Mouse (Mus musculus): Measurements from ENCODE around the gene Znrf3. TPM values are rescaled to one million over a fixed set of nuclear protein-coding genes. Genes with fewer than 3 reads are reported as not detected.
A peak's percentile ranks its signal among the peaks of the same experiment; 100 is the strongest.

Gene Znrf3
- polyA plus RNA-seq, 1 experiment from 2014 or later: 11.7 TPM

DNA sequence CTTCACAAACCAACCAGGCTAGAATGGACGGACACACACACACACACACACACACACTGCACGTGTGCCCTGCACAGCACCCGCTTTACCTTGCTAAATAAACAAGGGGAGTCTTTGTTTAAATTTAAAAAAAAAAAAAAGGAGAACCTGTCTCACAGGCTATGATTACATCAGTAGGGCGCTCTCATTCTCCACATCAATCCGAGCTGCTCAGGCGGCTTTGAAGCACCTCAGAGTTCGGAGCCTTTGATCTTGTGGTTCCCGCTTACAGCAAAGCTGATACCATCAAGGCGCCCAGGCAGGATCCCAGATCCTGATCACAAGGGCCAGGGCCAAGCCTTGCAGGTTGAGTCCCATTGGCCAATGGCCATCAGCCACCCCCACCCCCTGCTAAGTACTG lies 33.1 kb downstream of the Znrf3 start:
- no peak overlapping the region for H3K27ac ChIP-seq (replicated peaks; ENCODE audit: low read depth, low read length)
- ATAC-seq (replicated peaks; ENCODE audit: insufficient number of reproducible peaks, low FRiP score, low TSS enrichment, low read depth): peak; percentile 74
- no peak overlapping the region for H3K9ac ChIP-seq (replicated peaks; ENCODE audit: low read length)
- H3K9me3 ChIP-seq (replicated peaks; ENCODE audit: control insufficient read depth, low read length): no peaks in the 10 kb centered on the region
- peak; percentile 70 for DNase-seq (ENCODE audit: low spot score)
- WGBS: 18% methylated on average over 9 of the region's 9 CpGs
- H3K4me2 ChIP-seq (ENCODE audit: low read depth, low read length): no peak overlapping the region
- no peaks in the 10 kb centered on the region for H3K36me3 ChIP-seq (replicated peaks; ENCODE audit: control insufficient read depth, insufficient read depth, low read depth, low read length)
- H3K4me3 ChIP-seq (ENCODE audit: low read depth, low read length): no peak overlapping the region
- H3K27me3 ChIP-seq (ENCODE audit: control insufficient read depth, insufficient read depth, low read length): no peaks in the 10 kb centered on the region
- no peaks in the 10 kb centered on the region for H3K4me1 ChIP-seq (ENCODE audit: control insufficient read depth, insufficient read depth, low read length)

DNA sequence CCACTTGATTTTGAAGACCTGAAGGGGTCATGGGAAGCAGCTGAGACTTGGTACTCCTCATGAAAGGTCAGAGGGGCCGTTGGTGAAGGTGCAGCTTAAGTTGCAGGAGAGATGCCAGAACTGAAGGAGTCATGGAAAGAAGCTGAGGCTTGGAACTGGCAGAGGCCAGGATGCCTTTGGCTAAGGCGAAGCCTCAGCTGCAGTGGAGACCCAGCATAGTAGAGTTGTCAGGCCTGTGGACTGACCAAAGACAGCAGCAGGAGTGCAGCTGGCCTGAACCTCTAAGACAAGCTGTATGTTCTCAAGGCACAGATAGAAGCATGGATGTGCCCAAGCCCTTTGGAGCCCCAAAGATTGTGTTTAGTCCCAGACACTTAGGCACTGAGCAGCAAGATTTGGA lies 40.5 kb downstream of the Znrf3 start:
- ATAC-seq (replicated peaks; ENCODE audit: insufficient number of reproducible peaks, low FRiP score, low TSS enrichment, low read depth) (no peak), DNase-seq (ENCODE audit: low spot score) (no peak)
- Histone ChIP-seq H3K4me1 (ENCODE audit: control insufficient read depth, insufficient read depth, low read length) (no peaks in the 10 kb centered on the region), H3K27me3 (ENCODE audit: control insufficient read depth, insufficient read depth, low read length) (no peaks in the 10 kb centered on the region), H3K9me3 (replicated peaks; ENCODE audit: control insufficient read depth, low read length) (no peaks in the 10 kb centered on the region), H3K27ac (replicated peaks; ENCODE audit: low read depth, low read length) (no peak overlapping the region), H3K4me3 (ENCODE audit: low read depth, low read length) (no peak overlapping the region), H3K4me2 (ENCODE audit: low read depth, low read length) (no peak overlapping the region), H3K9ac (replicated peaks; ENCODE audit: low read length) (no peak overlapping the region), H3K36me3 (replicated peaks; ENCODE audit: control insufficient read depth, insufficient read depth, low read depth, low read length) (no peaks in the 10 kb centered on the region)
- 75% methylated on average over 2 of the region's 2 CpGs for WGBS

DNA sequence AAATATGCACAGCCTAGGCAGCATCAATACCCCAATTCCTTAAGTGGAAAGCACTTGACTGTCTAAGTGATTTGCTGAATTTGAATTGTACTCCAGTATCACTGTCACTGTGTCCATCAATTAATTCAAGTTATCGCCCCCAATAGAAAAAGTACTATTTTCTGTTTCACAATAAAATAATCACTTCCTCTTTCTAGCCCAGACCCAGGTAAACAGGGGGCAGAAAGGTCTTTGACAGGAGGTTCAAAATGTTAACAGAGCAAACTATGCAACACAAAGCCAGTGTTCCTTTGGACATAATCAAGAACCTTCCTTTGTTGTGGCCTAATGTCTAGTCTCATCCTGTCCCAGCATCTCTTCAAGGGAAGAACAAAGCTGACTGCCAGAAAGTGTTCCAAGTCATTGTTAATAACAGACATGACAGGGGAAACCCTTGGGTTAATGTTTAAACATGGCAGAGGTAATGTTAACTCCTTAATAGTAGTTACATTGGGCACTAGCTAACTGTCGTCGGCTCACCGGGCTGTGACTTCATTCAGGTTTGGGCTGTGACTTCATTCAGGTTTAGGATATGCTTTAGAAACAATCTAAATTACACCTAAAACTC lies 42.4 kb downstream of the Znrf3 start:
- Histone ChIP-seq H3K36me3 (replicated peaks; ENCODE audit: control insufficient read depth, insufficient read depth, low read depth, low read length) (no peaks in the 10 kb centered on the region), H3K4me1 (ENCODE audit: control insufficient read depth, insufficient read depth, low read length) (no peaks in the 10 kb centered on the region), H3K27ac (replicated peaks; ENCODE audit: low read depth, low read length) (no peak overlapping the region), H3K27me3 (ENCODE audit: control insufficient read depth, insufficient read depth, low read length) (no peaks in the 10 kb centered on the region), H3K4me2 (ENCODE audit: low read depth, low read length) (no peak overlapping the region), H3K4me3 (ENCODE audit: low read depth, low read length) (no peak overlapping the region), H3K9me3 (replicated peaks; ENCODE audit: control insufficient read depth, low read length) (no peaks in the 10 kb centered on the region), H3K9ac (replicated peaks; ENCODE audit: low read length) (no peak overlapping the region)
- DNase-seq (ENCODE audit: low spot score) (no peak), ATAC-seq (replicated peaks; ENCODE audit: insufficient number of reproducible peaks, low FRiP score, low TSS enrichment, low read depth) (no peak)
- 89% methylated on average over 4 of the region's 4 CpGs for WGBS

DNA sequence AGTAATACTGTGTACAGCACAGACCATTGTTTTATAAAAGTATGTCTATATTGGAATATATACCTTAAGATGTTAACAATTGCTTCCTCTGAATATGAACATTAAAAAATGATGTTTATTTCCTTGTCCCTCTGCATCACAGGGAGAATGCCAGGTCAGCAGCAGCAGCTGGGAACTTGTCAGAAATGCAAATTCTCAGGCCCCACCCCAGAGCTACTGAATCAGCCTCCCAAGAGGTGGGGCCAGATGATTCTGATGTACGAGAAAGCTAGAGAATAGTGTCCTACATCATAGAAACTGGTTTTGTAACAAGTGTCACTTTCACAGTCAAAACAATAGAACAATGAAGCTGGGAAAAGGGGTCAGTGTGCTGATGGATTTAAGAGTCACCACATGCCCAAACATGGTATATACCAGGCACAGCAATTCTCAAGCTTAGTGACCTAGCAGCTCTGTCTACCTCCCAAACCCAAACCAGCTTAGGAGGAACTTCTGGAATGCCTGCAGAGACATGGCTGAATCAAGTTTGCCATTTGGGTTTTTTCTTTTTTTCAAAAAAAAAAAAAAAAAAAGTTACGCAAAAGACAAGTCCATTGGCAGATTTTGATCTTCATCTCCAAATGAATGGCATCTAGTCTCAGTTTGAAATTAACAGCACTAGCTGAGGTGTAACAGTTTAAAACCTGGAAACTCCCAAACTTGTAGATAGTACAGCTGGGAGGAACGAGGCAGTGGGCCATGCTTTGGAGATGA lies 46.2 kb downstream of the Znrf3 start:
- H3K36me3 ChIP-seq (replicated peaks; ENCODE audit: control insufficient read depth, insufficient read depth, low read depth, low read length): no peaks in the 10 kb centered on the region

DNA sequence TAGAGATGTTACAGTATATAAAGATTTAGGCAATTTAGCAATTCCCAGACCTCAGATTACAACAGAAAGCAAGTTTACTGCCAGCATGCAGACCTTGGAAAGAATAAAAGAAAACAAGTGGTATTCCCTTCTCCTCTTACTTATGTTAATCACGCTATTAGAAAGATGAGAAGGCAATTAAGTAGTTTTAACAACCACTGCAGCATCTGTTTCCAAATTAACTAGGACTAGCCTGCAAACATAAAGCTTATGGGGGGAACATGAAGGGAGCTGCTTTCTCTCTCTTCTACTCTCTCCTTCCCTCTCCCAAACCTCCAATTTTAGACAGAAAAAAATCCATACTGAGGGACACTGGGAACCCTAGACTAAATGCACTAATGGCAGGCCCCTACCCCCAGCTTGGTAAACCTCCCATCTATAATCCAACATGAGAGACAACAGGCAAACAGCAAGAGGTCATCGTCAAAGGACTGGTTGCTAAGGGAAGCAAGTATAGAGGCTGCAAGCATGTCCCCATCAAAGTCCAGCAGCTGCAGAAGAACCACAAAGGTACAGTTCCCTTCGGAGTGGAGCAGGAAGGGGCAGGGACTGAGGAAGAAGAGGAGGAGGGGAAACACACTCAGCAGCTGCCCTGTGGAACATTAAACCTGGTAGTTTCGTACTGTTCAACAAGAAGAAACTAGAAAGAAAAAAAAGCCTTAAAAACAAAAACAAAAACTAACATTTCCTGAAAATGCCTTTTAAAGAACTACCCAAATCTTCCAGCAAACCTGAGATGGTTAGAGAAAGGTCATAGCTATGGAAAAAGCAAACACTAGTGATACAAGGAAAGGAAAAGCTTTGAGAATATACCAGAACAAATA lies 53.4 kb downstream of the Znrf3 start:
- H3K9me3 ChIP-seq (replicated peaks; ENCODE audit: control insufficient read depth, low read length): no peaks in the 10 kb centered on the region
- no peaks in the 10 kb centered on the region for H3K36me3 ChIP-seq (replicated peaks; ENCODE audit: control insufficient read depth, insufficient read depth, low read depth, low read length)
- no peak overlapping the region for H3K27ac ChIP-seq (replicated peaks; ENCODE audit: low read depth, low read length)
- H3K4me2 ChIP-seq (ENCODE audit: low read depth, low read length): no peak overlapping the region
- H3K4me1 ChIP-seq (ENCODE audit: control insufficient read depth, insufficient read depth, low read length): no peaks in the 10 kb centered on the region; the same call in 1 of the 2 replicates
- H3K9ac ChIP-seq (replicated peaks; ENCODE audit: low read length): no peak overlapping the region
- ATAC-seq (replicated peaks; ENCODE audit: insufficient number of reproducible peaks, low FRiP score, low TSS enrichment, low read depth): no peak; the same call in 1 of the 2 replicates
- no peaks in the 10 kb centered on the region for H3K27me3 ChIP-seq (ENCODE audit: control insufficient read depth, insufficient read depth, low read length)
- WGBS: 16% methylated on average over 4 of the region's 4 CpGs
- no peak overlapping the region for H3K4me3 ChIP-seq (ENCODE audit: low read depth, low read length)
- DNase-seq (ENCODE audit: low spot score): no peak

More for the DNA sequence above, 46.2 kb downstream of the Znrf3 start:
- H3K27ac ChIP-seq (replicated peaks; ENCODE audit: low read depth, low read length): no peak overlapping the region
- H3K27me3 ChIP-seq (ENCODE audit: control insufficient read depth, insufficient read depth, low read length): no peaks in the 10 kb centered on the region
- H3K9me3 ChIP-seq (replicated peaks; ENCODE audit: control insufficient read depth, low read length): no peaks in the 10 kb centered on the region
- no peaks in the 10 kb centered on the region for H3K4me1 ChIP-seq (ENCODE audit: control insufficient read depth, insufficient read depth, low read length)
- WGBS: 73% methylated on average over 3 of the region's 3 CpGs
- DNase-seq (ENCODE audit: low spot score): no peak
- no peak for ATAC-seq (replicated peaks; ENCODE audit: insufficient number of reproducible peaks, low FRiP score, low TSS enrichment, low read depth)
- H3K4me2 ChIP-seq (ENCODE audit: low read depth, low read length): no peak overlapping the region
- no peak overlapping the region for H3K4me3 ChIP-seq (ENCODE audit: low read depth, low read length)
- no peak overlapping the region for H3K9ac ChIP-seq (replicated peaks; ENCODE audit: low read length)

DNA sequence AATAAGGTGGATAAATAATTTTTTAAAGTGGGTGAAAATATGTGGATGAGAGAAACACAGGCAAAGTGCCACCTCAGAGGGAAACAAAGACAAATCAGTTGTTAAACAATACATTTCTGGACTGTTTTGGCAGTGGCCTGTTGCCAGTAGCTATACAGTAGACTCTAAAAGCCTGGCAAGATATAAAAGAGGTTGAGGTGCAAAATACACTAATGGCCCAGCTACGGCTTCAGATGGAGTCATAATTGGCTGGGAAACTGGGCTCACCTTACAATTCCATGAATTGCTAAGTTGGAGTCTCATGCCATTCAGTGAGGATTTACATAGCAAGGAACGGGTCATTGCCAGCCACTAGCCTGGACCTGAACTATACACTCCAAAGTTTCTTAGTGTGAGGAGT lies 62.0 kb downstream of the Znrf3 start:
- no peak for DNase-seq (ENCODE audit: low spot score)
- no peak overlapping the region for H3K4me3 ChIP-seq (ENCODE audit: low read depth, low read length)
- ATAC-seq (replicated peaks; ENCODE audit: insufficient number of reproducible peaks, low FRiP score, low TSS enrichment, low read depth): no peak

DNA sequence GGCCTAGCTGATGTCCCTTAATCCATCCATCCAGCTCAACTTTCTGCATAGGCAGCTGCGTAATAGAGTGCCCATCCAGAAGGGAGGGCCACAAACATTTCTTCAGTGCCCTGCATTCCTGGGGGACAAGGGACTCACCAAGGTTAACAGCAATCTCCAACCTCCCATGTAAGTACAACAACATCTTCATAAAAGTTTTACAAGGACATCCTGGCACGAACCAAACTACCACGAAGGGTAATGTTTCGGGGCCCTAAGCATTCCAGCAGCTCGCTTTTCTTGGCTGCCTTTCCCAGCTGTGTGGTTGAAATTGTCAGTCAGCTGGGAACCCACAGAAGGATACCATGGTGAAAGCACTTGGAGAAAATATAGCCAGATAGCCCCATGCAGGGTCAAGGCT lies 63.4 kb downstream of the Znrf3 start:
- Histone ChIP-seq H3K9me3 (replicated peaks; ENCODE audit: control insufficient read depth, low read length) (no peaks in the 10 kb centered on the region), H3K27ac (replicated peaks; ENCODE audit: low read depth, low read length) (no peak overlapping the region), H3K36me3 (replicated peaks; ENCODE audit: control insufficient read depth, insufficient read depth, low read depth, low read length) (no peaks in the 10 kb centered on the region), H3K4me1 (ENCODE audit: control insufficient read depth, insufficient read depth, low read length) (peaks cover 2% of the 10 kb centered on the region; the same call in 1 of the 2 replicates), H3K4me3 (ENCODE audit: low read depth, low read length) (no peak overlapping the region), H3K9ac (replicated peaks; ENCODE audit: low read length) (no peak overlapping the region), H3K27me3 (ENCODE audit: control insufficient read depth, insufficient read depth, low read length) (no peaks in the 10 kb centered on the region), H3K4me2 (ENCODE audit: low read depth, low read length) (no peak overlapping the region)
- 88% methylated on average over 5 of the region's 5 CpGs for WGBS
- DNase-seq (ENCODE audit: low spot score) (no peak), ATAC-seq (replicated peaks; ENCODE audit: insufficient number of reproducible peaks, low FRiP score, low TSS enrichment, low read depth) (no peak)

More for the DNA sequence above, 62.0 kb downstream of the Znrf3 start:
- 64% methylated on average over 2 of the region's 2 CpGs for WGBS
- Histone ChIP-seq H3K9me3 (replicated peaks; ENCODE audit: control insufficient read depth, low read length) (no peaks in the 10 kb centered on the region), H3K27me3 (ENCODE audit: control insufficient read depth, insufficient read depth, low read length) (no peaks in the 10 kb centered on the region), H3K27ac (replicated peaks; ENCODE audit: low read depth, low read length) (no peak overlapping the region), H3K9ac (replicated peaks; ENCODE audit: low read length) (no peak overlapping the region), H3K4me1 (ENCODE audit: control insufficient read depth, insufficient read depth, low read length) (peaks cover 2% of the 10 kb centered on the region; the same call in 1 of the 2 replicates), H3K4me2 (ENCODE audit: low read depth, low read length) (no peak overlapping the region), H3K36me3 (replicated peaks; ENCODE audit: control insufficient read depth, insufficient read depth, low read depth, low read length) (no peaks in the 10 kb centered on the region)
